Mouse (Mus musculus): ENCODE data around the gene Git1. TPM values are rescaled to one million over a fixed set of nuclear protein-coding genes. Genes with fewer than 3 reads are reported as not detected.

Git1 gene
- total RNA-seq, 2 experiments from 2014 or later, result 247 to 261 TPM

DNA sequence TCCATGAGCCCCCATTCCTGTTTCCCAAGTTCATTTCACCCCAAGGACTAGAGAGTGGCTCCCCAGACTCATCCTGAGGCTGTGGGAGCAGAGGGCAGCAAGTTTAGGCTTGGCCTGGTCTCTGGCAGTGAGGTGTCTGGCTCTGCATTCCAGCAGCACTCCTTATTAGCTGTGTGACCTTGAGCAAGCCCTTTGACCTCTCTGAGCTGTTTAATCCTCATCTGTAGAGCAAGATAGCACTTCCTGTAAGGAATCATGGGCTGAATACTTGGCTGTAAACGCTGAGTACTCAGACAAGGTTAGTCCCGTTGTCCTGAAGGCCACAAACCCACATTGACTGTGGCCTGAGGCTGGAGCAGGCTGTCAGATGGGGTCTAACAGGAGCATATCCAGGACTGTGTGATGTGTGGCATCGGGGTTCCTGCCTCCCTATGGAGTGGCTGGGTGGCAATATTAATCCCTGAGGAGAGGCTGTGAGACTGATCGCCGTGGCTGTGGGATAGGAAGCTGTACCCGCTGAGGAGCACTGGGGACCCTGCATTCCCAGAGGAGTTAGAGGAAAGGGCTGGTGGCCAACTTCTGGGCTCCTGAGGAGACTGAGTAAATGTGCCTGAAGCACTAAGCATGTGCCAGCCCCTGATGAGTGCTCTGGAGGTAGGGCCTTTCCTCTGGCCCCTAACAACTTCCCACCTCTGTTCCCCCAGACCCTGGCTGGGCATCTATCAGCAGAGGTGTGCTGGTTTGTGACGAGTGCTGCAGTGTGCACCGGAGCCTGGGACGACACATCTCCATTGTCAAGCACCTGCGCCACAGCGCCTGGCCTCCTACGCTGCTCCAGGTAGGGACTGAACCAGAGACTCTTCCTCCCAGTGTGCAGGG is 5.1 kb downstream of the Git1 start:
- intact Hi-C loops (cut with DNase I), result no loop called here
- no peak for DNase-seq (ENCODE audit: low spot score in 2 of 2)

GRCm38 (mm10) chr11:77499354-77499753 is 6.0 kb downstream of the Git1 start:
- peak in 1 of 2 experiments; percentile 51 for DNase-seq (ENCODE audit: low spot score in 2 of 2)
- intact Hi-C loops (cut with DNase I), result no loop called here

GRCm38 (mm10) chr11:77500361-77501325 is 7.3 kb downstream of the Git1 start:
- peak; percentile 66 to 76 for DNase-seq (ENCODE audit: low spot score in 2 of 2)

DNA sequence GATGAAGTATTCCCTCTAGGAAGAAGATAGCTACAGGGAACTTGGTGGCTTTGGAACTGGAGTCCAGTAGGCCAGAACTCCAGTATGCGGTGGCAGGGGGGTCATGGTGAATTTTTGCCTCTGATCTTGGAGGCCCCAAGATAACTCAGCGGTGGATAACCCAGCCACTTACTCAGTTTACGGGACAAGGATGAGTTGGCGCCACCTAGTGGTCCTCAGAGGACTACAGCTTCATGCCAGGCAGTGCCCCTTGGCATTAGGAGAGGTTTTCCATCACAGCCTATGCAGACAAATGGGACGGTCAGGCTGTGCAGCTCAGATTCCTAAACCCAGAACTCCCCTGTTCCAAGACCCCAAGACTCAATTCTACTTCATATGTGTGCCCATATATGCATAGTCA is 8.0 kb downstream of the Git1 start:
- intact Hi-C loops (cut with DNase I), result loop anchor here (5.0 kb wide), 1 partner anchor 34 kb away; no protein-coding TSS in a partner anchor

More at GRCm38 (mm10) chr11:77500361-77501325, 7.3 kb downstream of the Git1 start:
- intact Hi-C loops (cut with DNase I), result loop anchor here (5.0 kb wide), 1 partner anchor 33 kb away; no protein-coding TSS in a partner anchor

DNA sequence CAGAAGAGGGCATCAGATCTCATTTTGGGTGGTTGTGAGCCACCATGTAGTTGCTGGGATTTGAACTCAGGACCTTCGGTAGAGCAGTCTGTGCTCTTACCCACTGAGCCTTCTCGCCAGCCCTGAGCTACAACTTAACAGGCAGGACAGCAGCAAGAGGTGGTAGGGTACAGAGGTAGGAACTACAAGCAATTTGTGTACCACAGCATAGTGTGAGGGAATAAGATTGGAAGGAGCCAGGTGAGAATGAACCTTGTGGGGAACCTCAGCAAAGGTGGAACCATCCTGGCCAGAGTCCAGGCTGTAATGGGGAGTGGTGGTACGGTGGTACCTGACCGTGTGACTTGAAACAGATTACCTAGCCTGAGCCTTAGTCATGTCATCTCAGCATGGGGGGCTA is 8.6 kb downstream of the Git1 start:
- intact Hi-C loops (cut with DNase I), result loop anchor here (5.0 kb wide), 1 partner anchor 35 kb away; no protein-coding TSS in a partner anchor

More for the DNA sequence above, 8.0 kb downstream of the Git1 start:
- peak; percentile 84 to 86 for DNase-seq (ENCODE audit: low spot score in 2 of 2)

GRCm38 (mm10) chr11:77502481-77502880 is 9.1 kb downstream of the Git1 start:
- DNase-seq (ENCODE audit: low spot score in 2 of 2), result no peak
- intact Hi-C loops (cut with DNase I), result loop anchor here (5.0 kb wide), 1 partner anchor 35 kb away; no protein-coding TSS in a partner anchor

More for the DNA sequence above, 8.6 kb downstream of the Git1 start:
- DNase-seq (ENCODE audit: low spot score in 2 of 2), result no peak

GRCm38 (mm10) chr11:77503511-77503910 is 10.1 kb downstream of the Git1 start:
- no peak for DNase-seq (ENCODE audit: low spot score in 2 of 2)
- intact Hi-C loops (cut with DNase I), result loop anchor here (5.0 kb wide), 1 partner anchor 36 kb away; no protein-coding TSS in a partner anchor

DNA sequence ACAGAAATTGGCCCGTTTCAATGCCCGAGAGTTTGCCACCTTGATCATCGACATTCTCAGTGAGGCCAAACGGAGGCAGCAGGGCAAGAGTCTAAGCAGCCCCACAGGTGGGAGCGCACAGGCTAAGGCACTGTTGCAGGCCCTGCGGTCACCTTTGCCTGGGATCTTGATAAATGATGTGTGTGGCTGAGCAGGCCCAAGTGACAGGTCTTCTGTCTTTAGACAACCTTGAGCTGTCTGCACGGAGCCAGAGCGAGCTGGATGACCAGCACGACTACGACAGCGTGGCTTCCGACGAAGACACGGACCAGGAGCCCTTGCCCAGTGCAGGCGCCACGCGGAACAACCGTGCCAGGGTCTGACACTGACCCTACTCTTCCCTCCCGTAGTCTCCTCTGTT is 11.0 kb downstream of the Git1 start:
- no peak for DNase-seq (ENCODE audit: low spot score in 2 of 2)
- intact Hi-C loops (cut with DNase I), result loop anchor here (5.0 kb wide), 1 partner anchor 37 kb away; no protein-coding TSS in a partner anchor

- intact Hi-C loops (cut with DNase I), result loop anchor here (5.0 kb wide), 1 partner anchor 122 kb away; no protein-coding TSS in a partner anchor
- no peak for DNase-seq (ENCODE audit: low spot score in 2 of 2)
Observed at GRCm38 (mm10) chr11:77505291-77505980, 12.1 kb downstream of the Git1 start.

DNA sequence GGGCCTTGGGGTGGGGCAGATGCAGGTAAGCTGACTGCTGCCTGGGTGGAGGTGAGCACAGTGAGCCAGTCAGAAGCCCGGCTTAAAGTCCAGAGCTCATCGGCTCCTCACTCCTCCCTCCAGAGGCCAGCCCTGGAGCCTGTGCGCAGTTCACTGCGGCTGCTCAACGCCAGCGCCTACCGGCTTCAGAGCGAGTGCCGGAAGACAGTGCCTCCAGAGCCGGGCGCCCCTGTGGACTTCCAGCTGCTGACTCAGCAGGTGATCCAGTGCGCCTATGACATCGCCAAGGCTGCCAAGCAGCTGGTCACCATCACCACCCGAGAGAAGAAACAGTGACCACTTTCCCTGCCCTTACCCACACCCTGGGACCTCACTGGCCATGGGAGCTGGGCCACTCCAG is 12.9 kb downstream of the Git1 start:
- intact Hi-C loops (cut with DNase I), result loop anchor here (5.0 kb wide), 1 partner anchor 121 kb away; no protein-coding TSS in a partner anchor

GRCm38 (mm10) chr11:77506941-77507340 is 13.6 kb downstream of the Git1 start:
- DNase-seq (ENCODE audit: low spot score in 2 of 2), result no peak
- intact Hi-C loops (cut with DNase I), result loop anchor here (5.0 kb wide), 1 partner anchor 120 kb away; no protein-coding TSS in a partner anchor

More for the DNA sequence above, 12.9 kb downstream of the Git1 start:
- DNase-seq (ENCODE audit: low spot score in 2 of 2), result no peak

DNA sequence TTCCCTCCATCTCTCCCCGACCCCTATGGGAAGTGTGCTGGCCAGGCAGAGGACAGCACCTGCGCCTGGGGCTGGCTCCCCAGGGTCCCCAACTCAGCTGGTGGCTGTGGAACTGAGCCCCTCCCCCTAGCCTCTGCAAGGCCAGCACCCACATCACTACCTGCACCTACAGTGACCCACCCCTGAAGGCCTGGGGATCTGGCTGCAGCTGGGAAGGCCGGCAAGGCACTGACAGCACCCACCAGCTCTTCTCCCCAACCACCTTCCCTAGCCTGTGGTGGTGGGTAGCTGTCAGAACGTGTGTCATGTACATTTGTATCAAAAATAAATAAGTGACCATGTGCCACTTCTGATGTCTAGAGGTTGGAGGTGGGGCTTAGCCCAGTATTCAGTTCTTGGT is 14.1 kb downstream of the Git1 start:
- intact Hi-C loops (cut with DNase I), result loop anchor here (5.0 kb wide), 1 partner anchor 120 kb away; no protein-coding TSS in a partner anchor
- DNase-seq (ENCODE audit: low spot score in 2 of 2), result no peak

- intact Hi-C loops (cut with DNase I), result loop anchor here (5.0 kb wide), 1 partner anchor 119 kb away; no protein-coding TSS in a partner anchor
Observed at GRCm38 (mm10) chr11:77508068-77509021, 15.0 kb downstream of the Git1 start.

GRCm38 (mm10) chr11:77511336-77511735 is 18.0 kb downstream of the Git1 start:
- no peak for DNase-seq (ENCODE audit: low spot score in 2 of 2)
- intact Hi-C loops (cut with DNase I), result no loop called here

More at GRCm38 (mm10) chr11:77508068-77509021, 15.0 kb downstream of the Git1 start:
- peak; percentile 86 to 87 for DNase-seq (ENCODE audit: low spot score in 2 of 2)

DNA sequence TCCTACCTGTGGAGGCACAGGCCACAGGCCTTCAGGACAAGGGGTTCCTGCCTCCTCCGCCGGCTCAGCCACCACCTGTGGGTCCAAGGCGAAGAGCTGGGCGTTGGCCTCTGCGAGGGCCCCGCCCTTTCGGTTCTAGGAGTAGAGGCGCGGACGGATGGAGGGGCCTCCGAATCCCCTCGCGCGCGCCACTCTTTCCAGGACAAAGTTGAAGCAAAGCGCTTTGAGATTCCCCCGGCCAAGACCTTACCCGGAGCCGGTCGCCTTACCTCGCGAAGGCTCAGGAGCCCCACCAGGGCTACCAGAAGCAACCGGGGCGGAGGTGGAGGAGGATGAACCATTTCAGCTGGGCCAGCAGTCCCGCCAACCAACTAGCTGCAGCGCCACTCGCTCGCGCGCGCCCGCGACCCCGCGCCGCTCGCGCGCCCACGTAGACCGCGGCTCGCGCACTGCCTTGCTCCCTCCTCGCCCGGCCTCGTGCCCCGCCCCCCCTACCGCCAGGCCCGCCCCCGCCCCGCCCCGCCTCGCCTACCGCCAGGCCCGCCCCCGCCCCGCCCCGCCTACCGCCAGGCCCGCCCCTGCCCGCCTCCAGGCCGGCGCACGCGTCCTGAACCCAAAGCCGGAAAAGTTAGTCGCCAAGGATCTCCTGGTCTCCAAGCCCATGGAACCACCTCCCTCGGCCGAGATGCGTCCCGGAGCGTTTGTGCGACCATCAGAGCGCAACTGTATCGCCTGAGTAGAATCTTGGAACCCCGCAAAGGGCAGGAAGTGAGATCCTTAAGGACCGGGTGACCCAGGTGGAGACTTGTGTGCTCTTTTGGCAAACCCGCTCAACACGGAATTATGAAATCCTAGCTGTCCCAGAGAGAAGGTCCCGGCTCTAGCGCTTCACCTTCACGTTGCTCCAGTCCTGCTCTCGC is 19.8 kb downstream of the Git1 start:
- intact Hi-C loops (cut with DNase I), result no loop called here

DNA sequence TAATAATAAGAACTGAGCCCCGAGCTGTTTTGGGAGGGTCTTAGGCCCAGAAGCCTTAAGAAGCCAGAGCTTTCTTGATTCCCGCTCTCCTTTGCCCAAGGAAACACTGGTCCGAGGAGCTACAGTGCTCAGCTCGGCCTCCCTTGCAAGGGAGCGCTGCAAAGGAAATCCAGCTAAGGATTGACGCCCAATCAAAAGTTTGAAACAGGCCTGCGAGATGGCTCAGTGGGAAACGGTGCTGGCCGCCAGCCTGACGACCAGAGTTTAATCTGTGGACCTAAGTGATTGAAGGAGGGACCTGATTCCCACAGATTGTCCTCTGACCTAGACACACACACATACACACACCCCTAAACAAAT is 20.4 kb downstream of the Git1 start:
- intact Hi-C loops (cut with DNase I), result no loop called here
- no peak for DNase-seq (ENCODE audit: low spot score in 2 of 2)

More for the DNA sequence above, 19.8 kb downstream of the Git1 start:
- peak; percentile 61 to 64 for DNase-seq (ENCODE audit: low spot score in 2 of 2)

All from left cerebral cortex, postnatal 25 days (tissue).